Mouse (Mus musculus) lung, postnatal 0 days (tissue): ENCODE data around the gene Cog2. TPM values are rescaled to one million over a fixed set of nuclear protein-coding genes. Genes with fewer than 3 reads are reported as not detected.

Experiments
- ATAC-seq: fragments of 200-750 bp; cut with Nextera tagmentation; 2 replicates; pipeline ENCODE4 v1.8.0; 2017; ENCODE audit warnings: moderate library complexity
- DNase-seq: peaks from one replicate; pipeline ENCODE4 v3.0.0-alpha.2; 2016; ENCODE audit warnings: low spot score
- H3K27ac ChIP-seq: fragments of 300-500 bp; sonication (generic); 2 replicates; pipeline ENCODE4 v1.5.1; 2014; ENCODE audit warnings: antibody characterized with exemption, mild to moderate bottlenecking, low read length, mixed read lengths
- H3K27me3 ChIP-seq: fragments of 300-500 bp; sonication (generic); replicated peaks from 2 replicates; pipeline ENCODE4 v1.6.1; 2014; ENCODE audit warnings: low read length, mixed read lengths; ENCODE audit not compliant: insufficient read depth
- H3K36me3 ChIP-seq: fragments of 300-500 bp; sonication (generic); 2 replicates; pipeline ENCODE4 v1.6.1; 2014; ENCODE audit warnings: low read length, mixed read lengths; ENCODE audit not compliant: insufficient read depth
- H3K4me1 ChIP-seq: fragments of 300-500 bp; sonication (generic); 2 replicates; pipeline ENCODE4 v1.6.1; 2014; ENCODE audit warnings: antibody characterized with exemption, low read depth, low read length, mixed read lengths; ENCODE audit not compliant: insufficient read depth
- H3K4me2 ChIP-seq: fragments of 300-500 bp; sonication (generic); replicated peaks from 2 replicates; pipeline ENCODE4 v1.6.1; 2014; ENCODE audit warnings: low read depth, mild to moderate bottlenecking, low read length, moderate library complexity, mixed read lengths
- H3K4me3 ChIP-seq: fragments of 300-500 bp; sonication (generic); 2 replicates; pipeline ENCODE4 v1.5.1; 2014; ENCODE audit warnings: low read depth, low read length
- H3K9ac ChIP-seq: fragments of 300-500 bp; sonication (generic); replicated peaks from 2 replicates; pipeline ENCODE4 v1.6.1; 2014; ENCODE audit warnings: low read depth, mild to moderate bottlenecking
- H3K9me3 ChIP-seq: fragments of 300-500 bp; sonication (generic); 2 replicates; pipeline ENCODE4 v1.6.1; 2016; ENCODE audit warnings: low read length, mixed read lengths
- CTCF ChIP-seq: IDR thresholded peaks from 2 replicates; pipeline ENCODE4 v1.5.1; 2016; ENCODE audit warnings: antibody characterized with exemption, mild to moderate bottlenecking
- EP300 ChIP-seq: IDR thresholded peaks from 2 replicates; pipeline ENCODE4 v1.6.1; 2016; ENCODE audit warnings: antibody characterized with exemption, mild to moderate bottlenecking, control low read depth
- WGBS: fragments of 180-500 bp; shearing (Covaris S2); extraction: QIAGEN DNeasy Blood & Tissue Kit; methylation state at CpG from one replicate; pipeline ENCODE4 v1.1.7; 2014; 5-methylcytosine and 5-hydroxymethylcytosine counted together
- polyA plus RNA-seq: library from polyadenylated mRNA; unstranded; fragments of >200 nt; fragmentation: Nextera tagmentation; extraction: Ambion mirVana; gene quantifications from 2 replicates; pipeline ENCODE4 v1.2.1, GENCODE M21; 2015

Cog2 gene
- polyA plus RNA-seq, 1 experiment from 2014 or later: 24.5 TPM

DNA sequence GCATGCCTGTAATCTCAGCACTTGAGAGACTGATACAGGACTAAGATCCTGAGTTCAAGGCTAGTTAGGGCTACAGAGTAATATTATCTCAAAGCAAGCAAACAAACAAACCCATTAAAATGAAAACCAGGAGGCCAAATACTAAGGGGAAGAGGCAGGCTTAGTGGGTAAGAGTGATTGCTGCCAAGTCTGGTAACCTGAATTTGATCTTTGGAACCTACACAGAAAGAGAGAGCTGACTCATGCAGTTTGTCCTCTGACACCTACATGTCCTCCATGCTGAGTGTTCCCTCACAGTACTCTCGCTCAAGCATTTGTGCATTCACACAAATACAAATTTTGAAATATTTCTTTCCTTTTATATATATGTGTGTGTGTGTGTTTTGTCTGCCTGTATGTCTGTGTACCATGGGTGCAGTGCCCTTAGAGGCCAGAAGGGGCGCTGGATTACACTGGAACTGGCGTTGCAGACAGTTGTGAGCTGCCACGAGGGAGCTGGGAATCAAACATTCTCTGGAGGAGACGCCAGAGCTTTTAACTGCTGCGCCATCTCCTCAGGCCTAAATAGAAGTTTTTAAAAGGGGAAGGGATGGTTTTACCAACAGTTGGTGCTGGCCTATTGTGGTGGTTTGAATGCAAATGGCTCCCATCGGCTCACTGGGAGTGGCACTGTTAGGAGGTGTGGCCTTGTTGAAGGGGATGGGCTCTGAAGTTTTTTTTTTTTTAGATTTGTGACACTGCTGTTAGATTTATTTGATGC, 37.0 kb upstream of the Cog2 start:
- Histone ChIP-seq H3K9me3 (no peaks in the 10 kb centered on the region), H3K36me3 (no peaks in the 10 kb centered on the region), H3K4me2 (no peak overlapping the region), H3K4me3 (no peak overlapping the region), H3K27me3 (no peaks in the 10 kb centered on the region), H3K27ac (no peak overlapping the region), H3K4me1 (no peaks in the 10 kb centered on the region), H3K9ac (no peak overlapping the region)
- TF ChIP-seq CTCF: 0 out of 2 replicates have a peak, but pooled peaks have one; percentile 16
- TF ChIP-seq EP300: no peak
- DNase-seq (no peak), ATAC-seq (no peak)
- WGBS: 71% methylated on average over 7 of the region's 7 CpGs

- no peak overlapping the region for H3K9ac ChIP-seq
- WGBS: 90% methylated on average over 6 of the region's 6 CpGs
- H3K4me3 ChIP-seq: no peak overlapping the region
These were observed 31.3 kb upstream of the Cog2 start for GRCm38 (mm10) chr8:124489311-124489710.

DNA sequence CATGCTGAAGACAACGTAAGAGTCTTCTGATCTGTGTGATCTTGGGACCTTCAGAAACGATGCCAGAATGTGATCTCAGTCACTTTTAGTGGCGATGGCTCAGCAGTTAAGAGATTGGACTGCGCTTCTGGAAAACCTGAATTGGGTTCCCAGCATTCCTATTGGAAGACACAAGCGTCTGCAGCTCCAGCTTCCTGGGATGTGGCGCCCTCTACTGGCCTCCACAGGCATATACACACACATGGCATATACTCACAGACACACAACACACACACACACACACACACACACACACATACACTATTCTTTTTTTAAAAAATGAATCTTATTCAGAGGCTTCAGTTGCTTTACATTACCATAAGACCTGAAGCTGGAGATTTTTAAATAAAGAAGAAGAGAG, 30.8 kb upstream of the Cog2 start:
- no peak overlapping the region for H3K4me2 ChIP-seq
- H3K27ac ChIP-seq: no peak overlapping the region
- DNase-seq (no peak), ATAC-seq (no peak)
- no peaks in the 10 kb centered on the region for H3K36me3 ChIP-seq
- no peak overlapping the region for H3K4me3 ChIP-seq
- no peaks in the 10 kb centered on the region for H3K4me1 ChIP-seq
- no peak for TF ChIP-seq EP300
- TF ChIP-seq CTCF: no peak
- no peaks in the 10 kb centered on the region for H3K27me3 ChIP-seq
- no peaks in the 10 kb centered on the region for H3K9me3 ChIP-seq
- 73% methylated on average over 6 of the region's 6 CpGs for whole genome bisulfite sequencing
- H3K9ac ChIP-seq: no peak overlapping the region

More at GRCm38 (mm10) chr8:124489311-124489710, 31.3 kb upstream of the Cog2 start:
- ATAC-seq (no peak), DNase-seq (no peak)
- Histone ChIP-seq H3K27ac (no peak overlapping the region), H3K9me3 (no peaks in the 10 kb centered on the region), H3K27me3 (no peaks in the 10 kb centered on the region), H3K36me3 (no peaks in the 10 kb centered on the region), H3K4me2 (no peak overlapping the region), H3K4me1 (no peaks in the 10 kb centered on the region)
- TF ChIP-seq CTCF (no peak), EP300 (no peak)

GRCm38 (mm10) chr8:124494397-124494796, 26.2 kb upstream of the Cog2 start:
- no peaks in the 10 kb centered on the region for H3K9me3 ChIP-seq
- H3K4me3 ChIP-seq: no peak overlapping the region
- no peak for ATAC-seq
- H3K4me2 ChIP-seq: no peak overlapping the region
- no peak overlapping the region for H3K27ac ChIP-seq
- no peaks in the 10 kb centered on the region for H3K36me3 ChIP-seq
- TF ChIP-seq CTCF (no peak), EP300 (no peak)
- H3K27me3 ChIP-seq: no peaks in the 10 kb centered on the region
- 69% methylated on average over 3 of the region's 3 CpGs for WGBS
- H3K9ac ChIP-seq: no peak overlapping the region
- no peaks in the 10 kb centered on the region for H3K4me1 ChIP-seq
- no peak for DNase-seq

DNA sequence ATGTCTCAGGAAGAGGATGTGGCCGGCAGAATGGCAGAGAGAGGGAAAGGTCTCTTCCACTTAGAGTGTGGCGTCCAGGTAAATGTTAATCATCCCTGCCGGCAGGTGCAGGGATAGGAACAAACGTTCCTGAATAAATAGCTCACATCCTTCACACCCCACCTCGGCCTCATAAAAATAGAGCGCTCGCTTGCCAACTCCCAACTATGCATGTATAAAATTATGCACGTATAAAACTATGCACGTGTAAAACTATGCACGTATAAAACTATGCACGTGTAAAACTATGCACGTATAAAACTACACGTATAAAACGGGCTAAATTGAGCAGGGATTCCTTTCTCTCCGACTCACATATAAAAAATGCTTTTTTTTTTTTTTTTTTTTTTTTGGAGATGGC, 25.6 kb upstream of the Cog2 start:
- TF ChIP-seq CTCF (no peak), EP300 (no peak)
- Histone ChIP-seq H3K4me1 (no peaks in the 10 kb centered on the region), H3K36me3 (no peaks in the 10 kb centered on the region), H3K4me3 (no peak overlapping the region), H3K27me3 (no peaks in the 10 kb centered on the region), H3K27ac (no peak overlapping the region), H3K9ac (no peak overlapping the region), H3K9me3 (no peaks in the 10 kb centered on the region), H3K4me2 (no peak overlapping the region)
- DNase-seq: no peak
- ATAC-seq: no peak
- WGBS: 76% methylated on average over 15 of the region's 15 CpGs

GRCm38 (mm10) chr8:124495676-124496075, 24.9 kb upstream of the Cog2 start:
- H3K4me2 ChIP-seq: no peak overlapping the region
- no peaks in the 10 kb centered on the region for H3K9me3 ChIP-seq
- H3K27me3 ChIP-seq: no peaks in the 10 kb centered on the region
- H3K36me3 ChIP-seq: no peaks in the 10 kb centered on the region
- no peak for ATAC-seq
- TF ChIP-seq CTCF (no peak), EP300 (no peak)
- 71% methylated on average over 11 of the region's 11 CpGs for WGBS
- no peaks in the 10 kb centered on the region for H3K4me1 ChIP-seq
- no peak overlapping the region for H3K27ac ChIP-seq
- DNase-seq: no peak
- no peak overlapping the region for H3K9ac ChIP-seq
- no peak overlapping the region for H3K4me3 ChIP-seq
